Mouse (Mus musculus): Measurements from ENCODE around the gene Iars2.

DNA sequence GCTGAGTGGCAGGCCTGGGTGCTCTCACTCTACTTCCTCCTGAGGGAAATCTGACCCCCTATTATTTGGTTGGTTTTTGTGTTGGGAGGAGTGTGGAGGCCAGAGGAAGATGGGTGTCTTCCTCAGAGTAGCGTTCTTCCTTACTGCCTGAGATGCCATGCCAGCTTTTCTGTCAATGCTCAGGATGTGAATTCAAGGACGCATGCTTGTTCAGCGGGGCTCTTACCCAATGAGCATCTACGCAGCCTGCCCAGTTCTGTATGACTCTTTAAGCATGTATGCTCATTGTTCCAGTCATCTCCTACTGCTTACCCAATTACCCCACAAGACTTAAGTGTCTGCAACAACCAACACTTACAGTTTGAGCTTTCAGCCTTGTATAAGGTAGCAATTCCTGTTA lies 48.6 kb downstream of the Iars2 start:
- TF ChIP-seq CTCF (IDR thresholded peaks at IDR 0.05), result no peak
- TF ChIP-seq EP300 (IDR thresholded peaks at IDR 0.05), result no peak
